ENCODE assay signal across 9 mouse cellular contexts in the genomic region with DNA sequence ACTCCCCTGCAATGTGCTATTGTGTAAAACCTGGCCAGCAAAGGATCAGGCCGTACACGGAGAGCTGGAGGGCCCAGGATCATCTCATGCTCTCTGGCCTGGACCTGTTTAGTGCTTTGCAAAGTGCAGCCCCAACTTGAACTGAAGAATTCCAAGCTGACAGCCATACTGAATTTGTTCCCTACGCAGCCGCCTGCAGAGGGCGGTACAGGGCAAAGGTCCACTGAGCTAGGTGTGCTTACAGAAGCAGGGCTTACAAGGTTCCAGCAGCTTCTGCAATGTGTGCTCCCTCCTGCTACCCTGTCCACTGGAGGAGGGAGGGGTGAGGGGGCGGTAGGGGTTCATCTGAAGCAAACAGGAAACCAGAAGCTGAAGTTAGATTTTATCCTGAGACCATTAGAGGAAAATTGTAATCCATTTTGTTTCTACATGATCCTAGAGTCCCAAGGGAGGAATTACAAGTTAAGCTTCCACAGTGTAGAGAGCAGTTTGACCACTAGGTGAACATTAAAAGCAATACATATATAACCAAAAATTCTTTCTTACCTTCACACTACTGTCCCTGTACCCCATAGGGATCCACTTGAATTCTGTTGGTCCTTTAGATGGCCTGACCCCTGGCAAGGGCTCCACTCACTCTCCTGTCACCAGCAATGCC. TPM values are rescaled to one million over a fixed set of nuclear protein-coding genes. Genes with fewer than 3 reads are reported as not detected.
DNase-seq lines count a peak whose midpoint lies in the region; ATAC-seq and TF ChIP-seq lines count a peak whose summit lies in the region.
"Not testable (repeated sequence)": the region's sequence is repeated elsewhere in the genome, so short reads cannot be mapped to it uniquely, and the experiment has no call there.
"Had no signal": no experiment of that assay in that cellular context is flagged by ENCODE, and none has a peak within 500 bp of the region (broad histone marks: within the 10 kb centered on the region; RNA-seq: fewer than 3 reads in every experiment).

No protein-coding gene starts in this region.

- H3K36me3 ChIP-seq in intestine, embryonic 14.5 days (ENCODE audit: control insufficient read depth, insufficient read depth, low read length); small intestine, adult 2 months (ENCODE audit: control insufficient read depth, insufficient read depth, low read length): not testable (repeated sequence)

- H3K4me3 ChIP-seq in intestine, embryonic 14.5 days (ENCODE audit: low read depth, low read length); small intestine, adult 2 months (ENCODE audit: low read depth, low read length): not testable (repeated sequence)

- 11% methylated on average over 6 of the region's 6 CpGs for WGBS in intestine, embryonic 14.5 days
- WGBS in small intestine, adult 2 months, result 9% methylated on average over 6 of the region's 6 CpGs

- not testable (repeated sequence) for H3K4me2 ChIP-seq in intestine, embryonic 14.5 days (ENCODE audit: low read length)

- not testable (repeated sequence) for H3K4me1 ChIP-seq in intestine, embryonic 14.5 days (replicated peaks; ENCODE audit: control insufficient read depth, insufficient read depth, low read length); small intestine, adult 2 months (ENCODE audit: control insufficient read depth, insufficient read depth, insufficient read length, low read length)

- not testable (repeated sequence) for H3K27me3 ChIP-seq in intestine, embryonic 14.5 days (replicated peaks; ENCODE audit: control insufficient read depth, insufficient read depth, low read length); small intestine, adult 2 months (ENCODE audit: control insufficient read depth, insufficient read depth, low read length)

- H3K27ac ChIP-seq in intestine, embryonic 14.5 days (ENCODE audit: low read depth); small intestine, adult 2 months (ENCODE audit: insufficient read depth, low read depth, low read length): not testable (repeated sequence)

- H3K9ac ChIP-seq in intestine, embryonic 14.5 days (ENCODE audit: low read length), result not testable (repeated sequence)

- TF ChIP-seq CTCF in small intestine, adult 2 months (IDR thresholded peaks at IDR 0.05; ENCODE audit: extremely low read depth, insufficient read length, insufficient replicate concordance, low read depth, low read length), result peak; percentile 51; the same call in 1 of the 2 replicates

- not testable (repeated sequence) for H3K9me3 ChIP-seq in intestine, embryonic 14.5 days (ENCODE audit: control insufficient read depth, low read length)

- TF ChIP-seq POLR2A in small intestine, adult 2 months (IDR thresholded peaks at IDR 0.05; ENCODE audit: low read depth, low read length), result not testable (repeated sequence)

- peak; percentile 58; the same call in 1 of the 2 replicates for ATAC-seq in intestine, embryonic 14.5 days (replicated peaks; ENCODE audit: low FRiP score, low TSS enrichment, low read depth)

- peak; percentile 9 for DNase-seq in WW6 (ENCODE audit: low read depth, low spot score)
- peak; percentile 24 to 58 for DNase-seq in cerebellum, postnatal 25 days
- DNase-seq in gastrocnemius, postnatal 10 days, result peak; percentile 68
- peak; percentile 85 for DNase-seq in intestine, embryonic 14.5 days (ENCODE audit: low spot score)
- peak; percentile 11 to 12 for DNase-seq in layer of hippocampus, postnatal 36 days
- peak; percentile 48 to 63 for DNase-seq in lung, postnatal 4 days
- peak; percentile 19 for DNase-seq in yolk sac, embryonic 10.5 days (ENCODE audit: low spot score)

RNA-seq across cellular contexts. Expression of a gene that starts 9.8 kb away (rescaled TPM):
- under 1 TPM in 1 of 2 experiments, not detected in 1; 0.12 TPM for total RNA-seq in gastrocnemius, postnatal 10 days (2021)
- polyA plus RNA-seq in intestine, embryonic 14.5 days (2014; fragmentation: Nextera tagmentation; extraction: Ambion mirVana), result 1.5 and 1.9 TPM in 2 replicates
- not detected for total RNA-seq in layer of hippocampus, postnatal 36 days (2021)
- polyA plus RNA-seq in small intestine, adult 2 months (2012; rRNA removed), result 15.3 and 19.6 TPM in 2 replicates
- total RNA-seq: monocyte, adult 5-6 weeks had no signal

RNA-seq across cellular contexts. Expression of a gene that starts 15.2 kb away (rescaled TPM):
- total RNA-seq in gastrocnemius, postnatal 10 days (2021), result not detected
- not detected in 2 replicates for polyA plus RNA-seq in intestine, embryonic 14.5 days (2014; fragmentation: Nextera tagmentation; extraction: Ambion mirVana)
- total RNA-seq in layer of hippocampus, postnatal 36 days (2021), result not detected
- 0.13 TPM in 1 of 2 replicates, not detected in the other for polyA plus RNA-seq in small intestine, adult 2 months (2012; rRNA removed)
- total RNA-seq: monocyte, adult 5-6 weeks had no signal

RNA-seq across cellular contexts. Expression of a gene that starts 38.4 kb away (rescaled TPM):
- not detected for total RNA-seq in gastrocnemius, postnatal 10 days (2021)
- polyA plus RNA-seq in intestine, embryonic 14.5 days (2014; fragmentation: Nextera tagmentation; extraction: Ambion mirVana), result not detected in 2 replicates
- not detected for total RNA-seq in layer of hippocampus, postnatal 36 days (2021)
- polyA plus RNA-seq in small intestine, adult 2 months (2012; rRNA removed), result not detected in 2 replicates
- total RNA-seq: monocyte, adult 5-6 weeks had no signal

RNA-seq across cellular contexts. Expression of a gene that starts 46.5 kb away (rescaled TPM):
- total RNA-seq in gastrocnemius, postnatal 10 days (2021), result not detected
- polyA plus RNA-seq in intestine, embryonic 14.5 days (2014; fragmentation: Nextera tagmentation; extraction: Ambion mirVana), result 0.09 TPM in 1 of 2 replicates, not detected in the other
- not detected for total RNA-seq in layer of hippocampus, postnatal 36 days (2021)
- polyA plus RNA-seq in small intestine, adult 2 months (2012; rRNA removed), result 4.4 and 56.4 TPM in 2 replicates

Comparison
In these comparisons a context has a peak if more than half of its experiments do, and no peak if none do; other contexts are left out.
1. DNase-seq: peak in every context shown above with its lines; median percentile 85 in intestine, embryonic 14.5 days; 68 in gastrocnemius, postnatal 10 days; 56 in lung, postnatal 4 days; 41 in cerebellum, postnatal 25 days; 19 in yolk sac, embryonic 10.5 days; 12 in layer of hippocampus, postnatal 36 days; 9 in WW6.